Mouse (Mus musculus) limb, embryonic 12.5 days (tissue): ENCODE data around the gene Fcho2. TPM values are rescaled to one million over a fixed set of nuclear protein-coding genes. Genes with fewer than 3 reads are reported as not detected.

ENCODE experiments used
- ATAC-seq: fragments of 200-750 bp; cut with Nextera tagmentation; 2 replicates; pipeline ENCODE4 v1.8.0; 2017; ENCODE audit warnings: low read depth, moderate TSS enrichment; ENCODE audit not compliant: insufficient number of reproducible peaks, insufficient read depth, low FRiP score, low TSS enrichment
- H3K27ac ChIP-seq: fragments of 300-500 bp; sonication (generic); 2 replicates; pipeline ENCODE4 v1.5.1; 2016; ENCODE audit warnings: mild to moderate bottlenecking, moderate library complexity
- H3K27me3 ChIP-seq: fragments of 300-500 bp; sonication (generic); 2 replicates; pipeline ENCODE4 v1.6.1; 2016; ENCODE audit warnings: mild to moderate bottlenecking, moderate library complexity
- H3K36me3 ChIP-seq: fragments of 300-500 bp; sonication (generic); 2 replicates; pipeline ENCODE4 v1.6.1; 2016; ENCODE audit warnings: mild to moderate bottlenecking, moderate library complexity
- H3K4me1 ChIP-seq: fragments of 300-500 bp; sonication (generic); replicated peaks from 2 replicates; pipeline ENCODE4 v1.6.1; 2016
- H3K4me2 ChIP-seq: fragments of 300-500 bp; sonication (generic); 2 replicates; pipeline ENCODE4 v1.6.1; 2016; ENCODE audit warnings: mild to moderate bottlenecking, moderate library complexity
- H3K4me3 ChIP-seq: fragments of 300-500 bp; sonication (generic); replicated peaks from 2 replicates; pipeline ENCODE4 v1.5.1; 2016; ENCODE audit warnings: mild to moderate bottlenecking
- H3K9ac ChIP-seq: fragments of 300-500 bp; sonication (generic); replicated peaks from 2 replicates; pipeline ENCODE4 v1.6.1; 2016; ENCODE audit warnings: mild to moderate bottlenecking, moderate library complexity
- H3K9me3 ChIP-seq: fragments of 300-500 bp; sonication (generic); 2 replicates; pipeline ENCODE4 v1.6.1; 2016; ENCODE audit warnings: mild to moderate bottlenecking, moderate library complexity
- WGBS: fragments of 180-500 bp; shearing (Covaris S2); methylation state at CpG from one replicate; pipeline ENCODE4 v1.1.7; 2016; 5-methylcytosine and 5-hydroxymethylcytosine counted together
- polyA plus RNA-seq: library from polyadenylated mRNA; unstranded; fragments of >200 nt; fragmentation: Nextera tagmentation; extraction: Ambion mirVana; gene quantifications from 2 replicates; pipeline ENCODE4 v1.2.1, GENCODE M21; 2016

Fcho2 gene
- polyA plus RNA-seq, 1 experiment from 2014 or later: 51.3 TPM

DNA sequence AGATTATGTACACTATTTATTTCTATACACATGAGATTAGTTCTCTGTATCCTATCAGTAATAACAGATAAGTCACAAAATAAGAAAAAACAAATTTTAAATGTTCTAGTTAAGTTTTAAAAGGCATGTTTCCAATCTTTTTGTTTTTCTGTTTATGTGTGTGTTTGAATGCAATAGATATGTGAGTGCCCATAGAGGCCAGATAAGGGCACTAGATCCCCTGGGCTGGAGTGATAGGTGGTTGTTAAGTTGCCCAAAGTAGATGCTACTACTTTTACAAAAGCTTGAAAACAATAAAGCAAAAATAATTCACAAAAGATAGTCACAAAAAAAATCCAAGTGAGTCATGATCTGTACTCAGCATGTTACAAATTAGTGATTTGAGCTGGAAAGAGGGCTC is 71.4 kb downstream of the Fcho2 start:
- Histone ChIP-seq H3K27me3 (no peaks in the 10 kb centered on the region), H3K4me2 (no peak overlapping the region), H3K27ac (no peak overlapping the region), H3K36me3 (peaks cover 57% of the 10 kb centered on the region), H3K9me3 (no peaks in the 10 kb centered on the region), H3K4me1 (no peaks in the 10 kb centered on the region), H3K9ac (no peak overlapping the region), H3K4me3 (no peak overlapping the region)
- no peak for ATAC-seq

DNA sequence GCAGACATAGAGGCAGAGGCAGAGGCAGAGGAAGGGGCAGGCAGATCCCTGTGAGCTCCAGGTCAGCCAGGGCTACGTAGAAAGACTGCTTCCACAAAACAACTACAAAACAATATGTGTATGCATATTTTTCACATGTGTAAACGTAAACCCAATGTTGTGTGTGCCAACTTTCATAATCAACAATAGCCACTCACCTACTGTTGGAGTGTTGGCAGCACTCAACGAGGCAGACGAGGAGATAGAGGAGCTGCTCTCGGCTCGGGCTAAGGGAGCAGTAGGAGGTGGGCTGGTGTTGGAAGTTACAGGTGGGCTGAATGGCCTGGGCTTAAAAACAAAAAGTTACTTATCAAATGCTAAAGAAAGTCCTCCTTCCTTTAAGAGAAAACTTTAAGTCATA is 72.0 kb downstream of the Fcho2 start:
- ATAC-seq: no peak
- Histone ChIP-seq H3K4me2 (no peak overlapping the region), H3K9ac (no peak overlapping the region), H3K27ac (no peak overlapping the region), H3K9me3 (no peaks in the 10 kb centered on the region), H3K36me3 (peaks cover 61% of the 10 kb centered on the region), H3K27me3 (no peaks in the 10 kb centered on the region), H3K4me1 (no peaks in the 10 kb centered on the region), H3K4me3 (no peak overlapping the region)
- 93% methylated on average over 6 of the region's 6 CpGs for WGBS

DNA sequence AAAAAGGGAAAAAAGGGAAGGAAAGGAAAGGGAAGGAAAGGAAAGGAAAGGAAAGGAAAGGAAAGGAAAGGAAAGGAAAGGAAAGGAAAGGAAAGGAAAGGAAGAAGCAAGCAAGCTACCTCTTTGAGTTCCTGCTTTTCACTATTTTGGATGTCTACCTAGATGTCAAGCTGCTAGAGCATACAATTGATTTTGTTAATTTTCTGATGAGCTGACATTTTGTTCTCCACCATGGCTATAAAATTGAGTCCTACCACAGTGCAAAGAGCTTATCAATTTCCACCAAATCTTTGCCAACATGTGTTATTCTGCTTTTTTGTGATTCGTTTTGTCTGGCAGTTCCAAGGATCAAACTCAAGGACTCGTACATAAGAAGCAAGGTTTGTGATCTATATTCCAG is 77.0 kb downstream of the Fcho2 start:
- no peaks in the 10 kb centered on the region for H3K27me3 ChIP-seq
- no peak overlapping the region for H3K4me2 ChIP-seq
- H3K4me1 ChIP-seq: no peaks in the 10 kb centered on the region
- peaks cover 50% of the 10 kb centered on the region for H3K36me3 ChIP-seq
- H3K9ac ChIP-seq: no peak overlapping the region
- no peak for ATAC-seq
- no peak overlapping the region for H3K4me3 ChIP-seq
- H3K27ac ChIP-seq: no peak overlapping the region
- WGBS: 93% methylated on average over 2 of the region's 2 CpGs
- H3K9me3 ChIP-seq: no peaks in the 10 kb centered on the region

DNA sequence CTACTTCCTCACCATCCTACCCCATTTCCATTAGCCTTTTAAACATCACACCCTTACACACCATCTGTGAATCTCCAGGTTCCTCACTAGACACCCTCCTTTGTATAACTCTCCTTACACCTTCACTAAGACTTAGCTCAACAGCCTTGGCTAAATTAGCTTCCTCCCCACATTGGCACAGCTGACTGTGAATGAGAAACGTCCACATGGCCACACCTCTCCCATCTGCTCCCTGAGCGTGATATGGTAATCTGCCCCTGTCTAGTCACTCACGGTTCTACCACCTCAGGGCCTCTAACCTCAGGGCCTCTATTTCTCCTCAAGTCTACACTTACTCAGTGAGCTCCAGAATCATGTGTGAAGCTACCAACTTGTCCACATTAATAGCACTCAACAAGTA is 82.0 kb downstream of the Fcho2 start:
- peaks cover 64% of the 10 kb centered on the region for H3K36me3 ChIP-seq
- no peak overlapping the region for H3K4me3 ChIP-seq
- no peak overlapping the region for H3K4me2 ChIP-seq
- H3K9me3 ChIP-seq: no peaks in the 10 kb centered on the region
- no peak overlapping the region for H3K27ac ChIP-seq
- WGBS: 70% methylated on average over 3 of the region's 3 CpGs
- no peak for ATAC-seq
- H3K4me1 ChIP-seq: no peaks in the 10 kb centered on the region
- no peaks in the 10 kb centered on the region for H3K27me3 ChIP-seq
- no peak overlapping the region for H3K9ac ChIP-seq

DNA sequence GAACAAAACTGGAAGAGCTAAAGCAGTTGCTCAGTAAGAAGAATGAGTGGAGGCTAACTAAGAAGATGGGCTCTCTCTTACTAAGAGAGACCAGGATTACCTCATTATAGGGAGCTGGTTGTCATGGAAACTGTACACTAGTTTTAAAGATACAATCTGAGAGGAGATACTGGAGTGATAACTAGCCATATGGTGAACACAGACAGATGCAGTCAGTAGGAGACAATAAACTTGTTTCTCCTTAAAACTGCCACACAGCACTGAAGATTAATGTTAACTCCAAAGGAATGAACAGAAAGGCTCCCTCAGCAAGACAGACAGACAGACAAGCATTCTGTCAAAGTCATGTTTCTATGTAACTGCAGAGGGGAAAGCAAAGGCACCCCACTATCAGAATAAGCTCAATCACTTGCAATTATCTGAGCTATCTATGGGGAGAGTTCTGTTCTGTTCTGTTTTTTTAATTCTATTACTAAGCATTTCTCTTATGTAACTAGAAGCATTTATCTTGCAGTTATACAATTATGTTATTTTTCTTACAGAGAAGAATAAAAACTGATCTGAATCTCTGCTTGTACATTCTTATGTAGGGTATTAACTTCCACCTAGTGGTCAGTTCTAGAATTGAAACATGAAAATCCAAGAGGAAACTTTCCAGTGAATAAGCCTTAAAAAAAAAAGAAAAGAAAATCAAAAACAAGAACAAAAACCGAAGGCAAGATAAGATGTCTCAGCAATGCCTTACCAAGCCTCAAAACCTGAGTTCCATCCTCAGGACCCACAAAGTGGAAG is 85.8 kb downstream of the Fcho2 start:
- no peak overlapping the region for H3K27ac ChIP-seq
- no peak for ATAC-seq
- H3K36me3 ChIP-seq: peaks cover 80% of the 10 kb centered on the region
- no peaks in the 10 kb centered on the region for H3K9me3 ChIP-seq
- H3K4me1 ChIP-seq: no peaks in the 10 kb centered on the region
- no peak overlapping the region for H3K4me2 ChIP-seq
- H3K4me3 ChIP-seq: no peak overlapping the region
- no peaks in the 10 kb centered on the region for H3K27me3 ChIP-seq
- no peak overlapping the region for H3K9ac ChIP-seq
- WGBS: 84% methylated on average over 1 of the region's 1 CpGs

DNA sequence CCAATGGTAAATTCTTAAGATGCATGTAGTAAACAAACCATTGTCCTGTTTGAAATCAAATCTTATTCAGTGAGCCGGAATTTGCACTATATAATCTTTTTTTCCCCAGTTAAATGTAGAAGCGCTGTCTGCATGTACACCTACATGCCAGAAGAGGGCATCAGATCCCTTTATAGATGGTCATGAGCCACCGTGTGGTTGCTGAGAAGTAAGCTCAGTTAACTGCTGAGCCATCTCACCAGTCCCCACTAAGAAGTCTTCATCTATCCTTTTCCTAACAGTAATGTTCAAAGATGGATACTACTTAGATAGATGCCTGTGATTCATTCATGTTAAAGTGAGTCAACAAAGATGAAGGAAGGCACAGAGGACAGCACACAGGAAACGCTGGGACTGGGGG is 88.8 kb downstream of the Fcho2 start:
- Histone ChIP-seq H3K9ac (no peak overlapping the region), H3K4me2 (no peak overlapping the region), H3K27me3 (no peaks in the 10 kb centered on the region), H3K4me3 (no peak overlapping the region), H3K27ac (no peak overlapping the region), H3K4me1 (no peaks in the 10 kb centered on the region), H3K9me3 (no peaks in the 10 kb centered on the region), H3K36me3 (peaks cover 67% of the 10 kb centered on the region)
- ATAC-seq: no peak
- 64% methylated on average over 4 of the region's 4 CpGs for WGBS

DNA sequence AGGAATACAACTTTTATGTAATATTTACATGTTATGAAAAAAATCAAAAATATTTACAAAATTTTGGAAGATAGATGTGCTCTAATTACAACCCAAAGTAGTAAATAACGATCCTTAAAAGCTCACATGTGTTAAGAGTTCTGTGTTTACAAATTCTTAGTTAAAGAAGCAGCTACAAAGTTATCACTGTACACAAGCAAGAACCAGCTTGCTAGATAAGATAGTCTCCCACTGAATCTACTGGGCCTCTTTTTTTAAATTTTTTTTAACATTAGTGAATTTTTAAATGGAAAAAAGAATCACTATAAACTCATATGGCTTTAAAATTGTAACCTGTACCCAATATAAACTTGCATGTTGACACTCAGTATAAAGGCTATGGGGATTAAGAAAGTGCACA is 91.8 kb downstream of the Fcho2 start:
- no peaks in the 10 kb centered on the region for H3K27me3 ChIP-seq
- WGBS: 58% methylated on average over 1 of the region's 1 CpGs
- no peak overlapping the region for H3K4me3 ChIP-seq
- no peaks in the 10 kb centered on the region for H3K4me1 ChIP-seq
- peaks cover 45% of the 10 kb centered on the region for H3K36me3 ChIP-seq
- H3K9me3 ChIP-seq: no peaks in the 10 kb centered on the region
- H3K4me2 ChIP-seq: no peak overlapping the region
- no peak for ATAC-seq
- H3K27ac ChIP-seq: no peak overlapping the region
- no peak overlapping the region for H3K9ac ChIP-seq

DNA sequence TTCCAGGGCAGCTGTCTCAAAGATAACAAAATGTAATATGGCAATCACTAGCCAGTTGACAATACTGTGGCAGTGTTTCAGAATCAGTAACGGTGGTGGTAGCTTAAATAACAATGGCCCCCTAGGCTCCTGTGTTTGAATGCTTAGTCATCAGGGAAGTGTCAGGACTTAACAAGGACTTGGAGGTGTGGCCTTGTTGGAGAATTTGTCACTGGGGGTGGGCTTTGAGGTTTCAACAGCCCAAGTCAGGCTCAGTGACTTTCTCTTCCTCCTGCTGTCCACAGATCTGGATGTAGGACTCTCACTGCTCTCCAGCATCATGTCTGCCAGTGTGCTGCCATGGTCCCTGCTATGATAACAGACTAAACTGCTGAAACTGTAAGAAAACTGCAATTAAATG is 93.0 kb downstream of the Fcho2 start:
- no peak for ATAC-seq
- H3K4me2 ChIP-seq: no peak overlapping the region

DNA sequence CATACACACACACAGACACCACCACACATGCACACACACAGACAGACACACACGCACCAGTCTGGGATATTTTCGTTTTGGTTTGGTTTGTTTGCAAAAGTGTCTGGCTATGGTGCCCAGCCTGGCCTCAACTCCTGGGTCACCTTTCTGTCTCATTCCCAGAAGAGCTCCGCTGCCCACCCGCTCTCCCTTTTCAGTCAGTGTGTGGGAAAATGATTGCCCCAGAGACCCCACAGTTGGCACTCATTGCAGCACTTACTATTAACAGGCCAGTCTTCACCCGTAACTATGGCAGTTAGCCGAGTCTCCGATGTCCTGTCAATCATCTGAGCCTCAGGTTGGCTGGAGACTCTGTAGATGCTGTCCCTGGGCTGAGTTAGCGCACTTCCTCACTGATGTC is 99.1 kb downstream of the Fcho2 start:
- no peak for ATAC-seq
- Histone ChIP-seq H3K36me3 (peaks cover 4% of the 10 kb centered on the region; the same call in 1 of the 2 replicates), H3K27ac (no peak overlapping the region), H3K9me3 (no peaks in the 10 kb centered on the region), H3K4me1 (no peaks in the 10 kb centered on the region), H3K27me3 (no peaks in the 10 kb centered on the region), H3K9ac (no peak overlapping the region), H3K4me2 (no peak overlapping the region), H3K4me3 (no peak overlapping the region)
- 89% methylated on average over 8 of the region's 8 CpGs for WGBS

More for the DNA sequence above, 93.0 kb downstream of the Fcho2 start:
- no peak overlapping the region for H3K9ac ChIP-seq
- H3K36me3 ChIP-seq: peaks cover 35% of the 10 kb centered on the region
- H3K9me3 ChIP-seq: no peaks in the 10 kb centered on the region
- no peak overlapping the region for H3K4me3 ChIP-seq
- no peak overlapping the region for H3K27ac ChIP-seq
- 80% methylated on average over 1 of the region's 1 CpGs for WGBS
- H3K4me1 ChIP-seq: no peaks in the 10 kb centered on the region
- no peaks in the 10 kb centered on the region for H3K27me3 ChIP-seq

DNA sequence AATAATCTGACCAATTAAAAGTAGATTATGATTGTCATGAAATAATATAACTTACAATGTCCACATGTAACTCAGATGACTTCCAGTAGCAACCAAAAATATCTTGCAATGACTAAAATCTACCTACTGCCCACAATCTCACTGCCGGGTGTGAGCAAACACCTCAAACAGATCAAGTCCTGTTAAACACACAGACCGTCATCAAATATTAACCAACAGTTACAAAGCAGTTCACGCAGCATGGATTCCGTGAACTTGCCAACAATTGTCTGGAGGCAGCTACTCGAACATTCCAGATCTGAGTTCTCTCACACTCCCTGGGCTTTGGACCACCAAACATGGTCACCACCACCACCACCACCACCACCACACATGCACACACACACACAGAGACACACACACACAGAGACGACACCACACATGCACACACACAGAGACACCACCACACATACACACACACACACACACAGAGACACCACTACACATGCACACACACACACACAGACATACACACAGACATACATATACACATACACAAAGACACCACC is 99.7 kb downstream of the Fcho2 start:
- no peaks in the 10 kb centered on the region for H3K27me3 ChIP-seq
- 91% methylated on average over 6 of the region's 6 CpGs for WGBS
- H3K36me3 ChIP-seq: peaks cover 4% of the 10 kb centered on the region; the same call in 1 of the 2 replicates
- no peak for ATAC-seq
- H3K4me3 ChIP-seq: no peak overlapping the region
- H3K4me1 ChIP-seq: no peaks in the 10 kb centered on the region
- H3K9ac ChIP-seq: no peak overlapping the region
- H3K27ac ChIP-seq: no peak overlapping the region
- H3K4me2 ChIP-seq: no peak overlapping the region
- no peaks in the 10 kb centered on the region for H3K9me3 ChIP-seq

DNA sequence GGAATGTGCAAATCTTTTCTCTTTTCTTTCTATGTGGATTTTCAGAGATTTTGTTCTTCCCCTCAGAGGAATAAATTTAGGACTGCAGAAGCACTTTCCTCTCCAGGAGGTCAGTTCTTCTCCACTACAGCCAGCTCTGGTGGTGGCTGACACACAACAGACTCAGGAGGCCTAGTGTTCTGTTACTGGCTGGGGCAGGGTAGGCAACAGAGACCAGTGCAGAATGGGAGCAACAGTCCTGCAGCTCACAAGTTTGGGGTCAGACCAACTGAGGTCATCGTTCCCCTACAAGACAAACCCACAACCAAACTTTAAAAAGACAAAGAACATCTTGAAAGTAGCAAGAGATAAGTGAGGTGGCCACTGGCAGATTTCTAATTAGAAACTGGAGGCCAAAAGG is 104.6 kb downstream of the Fcho2 start:
- no peak for ATAC-seq
- Histone ChIP-seq H3K36me3 (peaks cover 4% of the 10 kb centered on the region; the same call in 1 of the 2 replicates), H3K4me2 (no peak overlapping the region), H3K27me3 (no peaks in the 10 kb centered on the region), H3K9ac (no peak overlapping the region), H3K27ac (no peak overlapping the region), H3K4me3 (no peak overlapping the region), H3K4me1 (no peaks in the 10 kb centered on the region), H3K9me3 (0 out of 2 replicates have a peak, but pooled peaks cover 5% of the 10 kb centered on the region)
- WGBS: 88% methylated on average over 1 of the region's 1 CpGs

DNA sequence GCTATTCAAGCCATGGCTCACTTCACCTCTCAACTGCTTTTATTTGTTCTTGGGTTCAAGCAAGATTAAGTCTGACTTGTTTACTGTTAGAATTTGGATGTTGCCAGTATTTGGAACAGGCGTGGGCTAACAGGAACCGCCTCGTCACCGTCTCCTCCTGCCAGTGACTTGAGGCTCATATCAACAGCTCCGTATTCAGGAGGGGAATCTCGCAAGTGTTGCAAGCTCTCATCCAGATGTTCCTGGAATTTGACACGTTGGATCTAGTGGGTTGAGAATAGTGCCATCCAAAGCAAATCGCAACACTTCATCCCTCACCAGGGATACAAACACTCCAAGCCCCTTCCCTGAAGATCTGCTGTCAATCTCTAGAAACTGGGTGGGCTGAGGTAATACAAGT is 105.0 kb downstream of the Fcho2 start:
- no peak for ATAC-seq
- Histone ChIP-seq H3K4me2 (no peak overlapping the region), H3K4me3 (no peak overlapping the region), H3K4me1 (no peaks in the 10 kb centered on the region), H3K27ac (no peak overlapping the region), H3K9me3 (0 out of 2 replicates have a peak, but pooled peaks cover 5% of the 10 kb centered on the region), H3K9ac (no peak overlapping the region), H3K27me3 (no peaks in the 10 kb centered on the region), H3K36me3 (peaks cover 4% of the 10 kb centered on the region; the same call in 1 of the 2 replicates)
- 71% methylated on average over 8 of the region's 8 CpGs for WGBS
